Mouse (Mus musculus) layer of hippocampus, postnatal 36 days (tissue): ENCODE results near the gene Krtap1-3. TPM values are rescaled to one million over a fixed set of nuclear protein-coding genes. Genes with fewer than 3 reads are reported as not detected.

Experiments
- DNase-seq, 2 experiments: peaks; one replicate each; pipeline ENCODE4 v3.0.0; 2022
- total RNA-seq, 2 experiments: library from RNA; stranded (reverse); gene quantifications; 2 replicates each; pipeline ENCODE4 v1.2.3; 2021

Krtap1-3 gene
- total RNA-seq, 2 experiments from 2014 or later = not detected

DNA sequence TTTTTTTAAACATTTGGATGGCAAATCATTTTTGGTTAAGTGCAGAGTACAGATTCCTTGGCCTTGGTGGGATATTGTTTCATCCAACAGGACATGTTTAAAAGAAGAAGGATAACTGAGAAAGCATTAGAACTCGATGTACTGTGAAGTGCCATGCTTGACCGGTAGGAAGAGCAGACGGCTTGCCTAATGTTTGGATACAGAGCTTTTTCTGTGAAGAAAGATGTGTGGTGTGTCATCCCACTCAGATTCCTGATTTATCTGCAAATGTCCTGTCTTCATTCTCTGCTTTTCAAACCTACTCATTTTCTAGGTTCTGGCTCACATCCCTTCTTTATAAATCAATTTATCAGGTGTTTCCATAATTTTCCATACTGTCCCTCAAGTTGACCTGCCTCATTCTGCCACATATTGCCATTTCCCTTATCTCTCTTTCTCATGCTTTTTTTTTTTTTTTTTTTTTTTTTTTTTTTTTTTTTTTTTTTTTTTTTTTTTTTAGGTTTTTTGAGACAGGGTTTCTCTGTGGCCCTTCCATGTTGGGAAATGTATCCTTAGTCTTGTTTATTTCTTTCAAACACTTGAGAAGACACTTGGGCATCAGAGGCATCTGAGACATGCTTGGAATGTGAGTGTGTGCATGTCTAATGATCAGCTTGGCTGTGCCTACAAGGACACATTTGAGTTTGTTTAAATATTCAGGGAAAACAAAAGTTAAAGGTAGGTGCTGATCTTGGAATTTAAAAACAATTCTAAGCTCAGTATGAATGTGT, 33.0 kb downstream of the Krtap1-3 start:
- no peak for DNase-seq

DNA sequence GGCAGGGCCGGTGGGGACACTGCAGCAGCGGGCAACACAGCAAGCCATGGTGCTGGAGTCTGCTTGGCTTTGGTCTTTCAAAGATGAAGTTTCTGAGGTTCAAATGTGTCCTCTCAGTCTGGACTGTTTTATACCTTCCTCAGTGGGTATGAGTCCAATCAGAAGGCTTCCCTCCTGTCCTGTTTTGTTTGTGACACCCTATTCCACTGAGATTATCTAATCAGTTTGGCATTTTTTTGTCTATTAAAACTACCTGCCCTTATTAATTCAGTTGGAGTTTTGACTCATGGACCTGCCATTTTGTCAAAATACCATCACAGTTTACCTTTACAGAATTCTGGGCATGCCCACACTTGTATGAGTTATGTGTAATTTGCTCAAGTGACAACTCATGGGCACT, 34.4 kb downstream of the Krtap1-3 start, which contains the start of gene Krtap3-2:
Gene Krtap3-2, minus strand, starts transcription at position 101 of the 400 bp plus-strand sequence.
- DNase-seq = no peak

DNA sequence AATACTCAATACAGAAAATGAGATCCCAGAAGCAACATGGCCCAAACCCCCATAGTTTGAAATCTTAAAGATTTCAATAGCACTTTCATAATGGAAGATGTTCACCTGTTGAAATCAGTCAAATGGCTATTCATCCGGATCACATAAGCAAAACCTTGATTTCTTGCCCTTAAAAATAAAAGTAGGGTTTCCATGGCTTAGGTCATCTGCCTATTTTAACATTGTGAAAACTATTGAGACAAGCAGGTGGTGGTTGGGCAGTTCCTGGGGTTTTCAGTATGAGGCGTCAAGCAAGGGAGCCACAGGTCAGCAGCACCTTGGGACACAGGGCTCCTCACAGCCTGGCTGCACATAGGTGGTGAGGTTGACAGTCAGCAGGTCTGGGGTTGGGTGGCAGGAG, 34.9 kb downstream of the Krtap1-3 start:
- DNase-seq = no peak

DNA sequence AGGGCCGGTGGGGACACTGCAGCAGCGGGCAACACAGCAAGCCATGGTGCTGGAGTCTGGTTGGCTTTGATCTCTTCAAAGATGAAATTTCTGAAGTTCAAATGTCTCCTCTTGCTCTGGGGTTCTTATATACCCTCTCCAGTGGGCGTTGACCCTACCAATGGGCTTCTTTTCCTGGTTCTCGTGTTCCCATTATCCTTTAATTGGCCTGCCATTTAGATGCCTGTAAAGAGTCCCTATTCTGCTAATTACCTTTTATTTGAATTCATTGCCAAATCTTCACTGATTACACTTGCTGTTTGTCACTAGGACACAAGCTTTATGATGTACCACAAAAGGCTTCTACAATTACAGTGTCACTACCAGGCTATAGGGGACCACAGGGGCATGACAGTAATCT, 40.4 kb downstream of the Krtap1-3 start, which contains the start of gene Krtap3-3:
Gene Krtap3-3, minus strand, starts transcription at position 101 of the 400 bp plus-strand sequence.
- DNase-seq = no peak

DNA sequence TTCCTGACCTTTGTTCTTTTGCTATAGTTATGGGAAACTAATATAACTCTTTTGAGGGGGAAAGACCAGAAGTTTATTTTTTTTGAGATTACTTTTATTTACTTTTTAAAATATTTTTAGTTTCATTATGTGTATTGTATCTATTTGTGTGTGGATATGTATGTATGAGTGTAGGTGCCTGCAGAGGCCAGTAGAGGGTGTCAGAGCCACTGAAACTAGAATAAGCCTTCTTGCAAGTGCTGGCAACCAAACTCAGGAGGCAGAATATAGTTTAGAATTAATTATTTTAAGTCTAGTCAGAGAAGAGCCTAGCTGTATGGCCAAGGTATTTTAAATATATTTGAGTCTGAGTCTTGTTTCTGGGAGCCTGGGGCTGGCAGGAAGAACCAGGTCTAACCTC, 43.2 kb downstream of the Krtap1-3 start:
- no peak for DNase-seq

Other genes with a start within 250 kb of the Krtap1-3 start
- not detected for gene Krt27, start 240.2 kb downstream of the Krtap1-3 start, total RNA-seq
- gene Krt28, start 216.4 kb downstream of the Krtap1-3 start, total RNA-seq = under 1 TPM; 0.27 to 0.30 TPM
- 10 to 100 TPM; 15.3 to 17.5 TPM for gene Krt10, start 202.0 kb downstream of the Krtap1-3 start, total RNA-seq
- under 1 TPM; 0.61 to 0.97 TPM for gene Krt12, start 169.1 kb downstream of the Krtap1-3 start, total RNA-seq
- gene Krt20, start 153.2 kb downstream of the Krtap1-3 start, total RNA-seq = not detected
- not detected for gene Krt23, start 98.2 kb downstream of the Krtap1-3 start, total RNA-seq
- gene Krt39, start 70.0 kb downstream of the Krtap1-3 start, total RNA-seq = not detected
- not detected for gene Krt40, start 48.2 kb downstream of the Krtap1-3 start, total RNA-seq
- gene Krtap3-3, start 40.5 kb downstream of the Krtap1-3 start, total RNA-seq = not detected
- not detected for gene Krtap3-2, start 34.5 kb downstream of the Krtap1-3 start, total RNA-seq
- not detected for gene Gm11939, start 31.9 kb downstream of the Krtap1-3 start, total RNA-seq
- gene Krtap3-1, start 24.7 kb downstream of the Krtap1-3 start, total RNA-seq = not detected
- gene Krtap1-5, start 10.3 kb downstream of the Krtap1-3 start, total RNA-seq = not detected
- gene Krtap1-4, start 7.7 kb downstream of the Krtap1-3 start, total RNA-seq = not detected
- gene Krtap9-3, start 6.8 kb upstream of the Krtap1-3 start, total RNA-seq = not detected
- not detected for gene Gm11938, start 12.0 kb upstream of the Krtap1-3 start, total RNA-seq
- gene Gm11937, start 18.9 kb upstream of the Krtap1-3 start, total RNA-seq = not detected
- gene Krtap2-4, start 23.5 kb upstream of the Krtap1-3 start, total RNA-seq = not detected
- gene Gm11562, start 29.1 kb upstream of the Krtap1-3 start, total RNA-seq = not detected
- gene Krtap4-1, start 36.9 kb upstream of the Krtap1-3 start, total RNA-seq = not detected
- not detected for gene Krtap4-2, start 43.7 kb upstream of the Krtap1-3 start, total RNA-seq
- gene Krtap4-7, start 52.8 kb upstream of the Krtap1-3 start, total RNA-seq = not detected
- not detected for gene Gm11555, start 58.9 kb upstream of the Krtap1-3 start, total RNA-seq
- gene Gm11563, start 67.6 kb upstream of the Krtap1-3 start, total RNA-seq = not detected
- gene Krtap4-6, start 74.6 kb upstream of the Krtap1-3 start, total RNA-seq = not detected
- gene Gm14190, start 99.4 kb upstream of the Krtap1-3 start, total RNA-seq = not detected
- gene Gm14180, start 143.0 kb upstream of the Krtap1-3 start, total RNA-seq = not detected
- not detected for gene Gm11595, start 181.6 kb upstream of the Krtap1-3 start, total RNA-seq
- gene Krtap4-8, start 189.4 kb upstream of the Krtap1-3 start, total RNA-seq = not detected
- not detected for gene Krtap4-9, start 193.9 kb upstream of the Krtap1-3 start, total RNA-seq
- not detected for gene Gm11596, start 202.1 kb upstream of the Krtap1-3 start, total RNA-seq
- not detected for gene Gm11569, start 207.6 kb upstream of the Krtap1-3 start, total RNA-seq
- not detected for gene Gm11554, start 213.1 kb upstream of the Krtap1-3 start, total RNA-seq
- gene Krtap4-13, start 218.6 kb upstream of the Krtap1-3 start, total RNA-seq = not detected
- gene Gm11564, start 224.3 kb upstream of the Krtap1-3 start, total RNA-seq = not detected
- gene 2300003K06Rik, start 246.7 kb upstream of the Krtap1-3 start, total RNA-seq = not detected